Mouse (Mus musculus) intestine, embryonic 15.5 days (tissue): ENCODE data around the gene Gtf2f1. TPM values are rescaled to one million over a fixed set of nuclear protein-coding genes. Genes with fewer than 3 reads are reported as not detected.

Source experiments
- ATAC-seq: fragments of 200-750 bp; cut with Nextera tagmentation; 2 replicates; pipeline ENCODE4 v1.8.0; 2017; ENCODE audit warnings: moderate TSS enrichment, moderate library complexity
- H3K27ac ChIP-seq: fragments of 300-500 bp; sonication (generic); 2 replicates; pipeline ENCODE4 v1.5.1; 2015; ENCODE audit warnings: mild to moderate bottlenecking, inconsistent platforms
- H3K27me3 ChIP-seq: fragments of 300-500 bp; sonication (generic); replicated peaks from 2 replicates; pipeline ENCODE4 v1.6.1; 2015; ENCODE audit warnings: inconsistent platforms
- H3K36me3 ChIP-seq: fragments of 300-500 bp; sonication (generic); 2 replicates; pipeline ENCODE4 v1.6.1; 2015; ENCODE audit warnings: inconsistent platforms
- H3K4me1 ChIP-seq: fragments of 300-500 bp; sonication (generic); replicated peaks from 2 replicates; pipeline ENCODE4 v1.6.1; 2015; ENCODE audit warnings: inconsistent platforms
- H3K4me2 ChIP-seq: fragments of 300-500 bp; sonication (generic); replicated peaks from 2 replicates; pipeline ENCODE4 v1.6.1; 2015; ENCODE audit warnings: mild to moderate bottlenecking, inconsistent platforms
- H3K4me3 ChIP-seq: fragments of 300-500 bp; sonication (generic); replicated peaks from 2 replicates; pipeline ENCODE4 v1.5.1; 2015; ENCODE audit warnings: inconsistent platforms
- H3K9ac ChIP-seq: fragments of 300-500 bp; sonication (generic); 2 replicates; pipeline ENCODE4 v1.6.1; 2015; ENCODE audit warnings: inconsistent platforms
- H3K9me3 ChIP-seq: fragments of 300-500 bp; sonication (generic); 2 replicates; pipeline ENCODE4 v1.6.1; 2016; ENCODE audit warnings: inconsistent platforms
- WGBS: fragments of 180-500 bp; shearing (Covaris S2); methylation state at CpG from one replicate; pipeline ENCODE4 v1.1.7; 2015; 5-methylcytosine and 5-hydroxymethylcytosine counted together
- polyA plus RNA-seq: library from polyadenylated mRNA; unstranded; fragments of >200 nt; fragmentation: Nextera tagmentation; extraction: Ambion mirVana; gene quantifications from 2 replicates; pipeline ENCODE4 v1.2.1, GENCODE M21; 2015

The Gtf2f1 gene
- polyA plus RNA-seq, 1 experiment from 2014 or later: 60.0 TPM

DNA sequence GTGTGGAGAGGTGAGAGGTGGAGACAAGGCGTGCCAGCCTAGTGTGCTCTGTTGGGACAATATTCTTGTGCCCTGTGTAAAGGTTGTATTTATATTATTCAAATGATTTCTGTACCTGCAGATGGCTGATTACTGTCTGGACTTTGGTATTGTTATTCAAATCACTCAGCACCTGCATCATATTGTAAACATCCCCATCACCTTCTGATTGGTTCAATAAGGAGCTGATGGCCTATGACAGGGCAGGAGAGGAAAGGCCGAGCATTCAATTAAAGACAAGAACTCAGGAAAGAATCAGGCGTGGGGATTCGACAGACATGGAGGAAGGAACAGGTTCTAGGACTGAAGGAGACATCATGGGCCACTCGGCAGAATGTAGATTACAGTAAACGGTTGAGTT, 47.4 kb downstream of the Gtf2f1 start:
- no peaks in the 10 kb centered on the region for H3K27me3 ChIP-seq
- H3K36me3 ChIP-seq: no peaks in the 10 kb centered on the region
- no peak overlapping the region for H3K4me3 ChIP-seq
- H3K4me1 ChIP-seq: no peaks in the 10 kb centered on the region
- ATAC-seq: peak; percentile 41; the same call in 1 of the 2 replicates
- H3K27ac ChIP-seq: no peak overlapping the region
- no peak overlapping the region for H3K4me2 ChIP-seq
- no peak overlapping the region for H3K9ac ChIP-seq
- WGBS: 76% methylated on average over 6 of the region's 6 CpGs
- H3K9me3 ChIP-seq: no peaks in the 10 kb centered on the region

DNA sequence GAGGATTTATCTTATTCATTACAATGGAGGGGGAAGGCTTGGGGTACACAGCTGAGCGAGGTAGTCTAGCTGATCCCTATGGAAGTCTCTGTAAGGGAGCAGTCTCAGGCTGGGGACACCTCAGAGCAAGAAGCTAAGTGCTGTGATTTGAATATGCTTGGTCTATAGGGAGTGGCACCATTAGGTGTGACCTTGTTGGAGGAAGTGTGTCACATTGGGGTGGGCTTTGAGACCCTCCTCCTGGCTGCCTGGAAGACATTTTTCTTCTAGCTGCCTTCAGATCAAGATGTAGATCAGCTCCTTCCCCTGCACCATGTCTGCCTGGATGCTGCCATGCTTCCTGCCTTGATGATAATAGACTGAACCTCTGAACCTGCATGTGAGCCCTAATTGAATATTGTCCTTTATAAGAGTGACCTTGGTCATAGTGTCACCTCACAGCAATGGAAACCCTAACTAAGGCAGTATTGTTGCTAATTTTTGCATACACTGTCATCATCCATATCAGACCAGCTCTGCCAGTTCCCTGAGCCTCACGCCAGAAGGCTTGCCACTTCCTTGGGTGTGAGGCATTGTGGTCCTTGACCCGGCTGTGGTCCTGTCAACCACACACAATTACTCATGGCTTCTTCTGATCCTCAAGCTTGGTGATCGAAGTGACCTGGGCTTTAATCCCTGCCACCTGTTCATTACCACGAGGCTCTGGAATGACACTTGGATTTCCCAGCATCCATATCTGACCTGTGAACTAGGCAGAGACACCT, 48.3 kb downstream of the Gtf2f1 start:
- no peaks in the 10 kb centered on the region for H3K27me3 ChIP-seq
- no peak for ATAC-seq

GRCm38 (mm10) chr17:56961880-56962279, 49.2 kb downstream of the Gtf2f1 start:
- ATAC-seq: no peak
- H3K9ac ChIP-seq: no peak overlapping the region
- H3K36me3 ChIP-seq: no peaks in the 10 kb centered on the region
- peaks cover 4% of the 10 kb centered on the region; the same call in 1 of the 2 replicates for H3K4me1 ChIP-seq
- 91% methylated on average over 4 of the region's 4 CpGs for WGBS
- H3K9me3 ChIP-seq: no peaks in the 10 kb centered on the region
- H3K4me3 ChIP-seq: no peak overlapping the region
- H3K27ac ChIP-seq: no peak overlapping the region
- no peaks in the 10 kb centered on the region for H3K27me3 ChIP-seq
- H3K4me2 ChIP-seq: no peak overlapping the region

More for the DNA sequence above, 48.3 kb downstream of the Gtf2f1 start:
- peaks cover 4% of the 10 kb centered on the region; the same call in 1 of the 2 replicates for H3K4me1 ChIP-seq
- H3K4me2 ChIP-seq: no peak overlapping the region
- no peak overlapping the region for H3K4me3 ChIP-seq
- H3K9ac ChIP-seq: no peak overlapping the region
- H3K9me3 ChIP-seq: no peaks in the 10 kb centered on the region
- no peak overlapping the region for H3K27ac ChIP-seq
- 77% methylated on average over 5 of the region's 5 CpGs for WGBS
- no peaks in the 10 kb centered on the region for H3K36me3 ChIP-seq

DNA sequence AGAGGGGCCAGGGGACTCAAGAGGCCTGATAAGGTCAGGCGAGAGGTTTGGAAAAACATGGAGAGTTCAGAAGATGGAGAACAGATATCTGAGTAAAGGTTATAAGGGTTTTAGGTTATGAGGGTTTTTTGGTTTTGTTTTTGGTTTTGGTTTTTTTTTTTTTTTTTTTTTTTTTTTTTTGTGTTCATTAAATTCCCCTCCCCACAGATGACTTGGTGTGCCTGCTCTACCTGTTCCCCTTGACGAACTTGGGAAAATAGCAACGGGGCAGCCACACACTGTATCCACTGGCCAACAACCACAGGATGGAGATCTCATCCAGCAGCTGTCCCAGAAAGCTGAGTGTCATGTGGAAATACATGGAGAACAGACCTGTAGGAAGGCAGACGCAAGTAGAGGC, 52.4 kb downstream of the Gtf2f1 start:
- no peak overlapping the region for H3K4me2 ChIP-seq
- peaks cover 4% of the 10 kb centered on the region; the same call in 1 of the 2 replicates for H3K4me1 ChIP-seq
- no peak overlapping the region for H3K4me3 ChIP-seq
- ATAC-seq: no peak
- no peak overlapping the region for H3K27ac ChIP-seq
- no peak overlapping the region for H3K9ac ChIP-seq
- no peaks in the 10 kb centered on the region for H3K9me3 ChIP-seq
- no peaks in the 10 kb centered on the region for H3K36me3 ChIP-seq
- WGBS: 82% methylated on average over 4 of the region's 4 CpGs
- H3K27me3 ChIP-seq: no peaks in the 10 kb centered on the region

DNA sequence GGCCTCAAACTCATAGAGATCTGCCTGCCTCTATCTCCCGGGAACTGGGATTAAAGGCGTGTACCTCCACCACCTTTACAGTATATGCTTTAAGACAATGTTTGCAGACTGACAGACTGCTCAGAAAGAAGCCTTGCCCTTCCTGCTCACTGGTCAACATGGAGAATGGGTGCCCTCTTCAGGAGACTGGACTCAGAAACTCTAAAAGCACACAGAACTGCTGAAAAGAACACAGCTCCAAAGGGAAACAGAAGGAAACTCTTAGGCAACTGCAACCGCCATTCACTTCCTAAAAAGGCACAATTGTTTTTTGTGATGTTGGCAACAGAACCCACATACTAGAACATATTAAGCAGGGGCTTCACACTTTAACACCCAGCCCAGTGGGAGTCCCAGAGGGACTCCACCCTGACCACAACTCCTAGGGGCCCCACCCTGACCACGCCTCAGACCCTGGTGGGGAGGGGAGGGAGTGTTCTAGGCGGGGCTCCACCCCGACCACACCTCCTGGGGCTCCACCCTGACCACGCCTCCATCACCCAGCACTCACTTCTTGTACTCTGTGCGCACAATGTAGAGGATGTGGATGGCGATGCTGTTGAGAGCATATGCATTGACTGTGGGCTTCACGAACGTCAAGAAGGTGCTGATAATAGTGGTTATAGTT, 53.2 kb downstream of the Gtf2f1 start:
- H3K27me3 ChIP-seq: no peaks in the 10 kb centered on the region
- no peaks in the 10 kb centered on the region for H3K9me3 ChIP-seq
- no peak overlapping the region for H3K4me3 ChIP-seq
- no peak overlapping the region for H3K9ac ChIP-seq
- no peak overlapping the region for H3K27ac ChIP-seq
- WGBS: 26% methylated on average over 11 of the region's 11 CpGs
- H3K4me1 ChIP-seq: peaks cover 4% of the 10 kb centered on the region; the same call in 1 of the 2 replicates
- no peaks in the 10 kb centered on the region for H3K36me3 ChIP-seq
- no peak overlapping the region; the same call in 1 of the 2 replicates for H3K4me2 ChIP-seq
- peak; percentile 90 for ATAC-seq

DNA sequence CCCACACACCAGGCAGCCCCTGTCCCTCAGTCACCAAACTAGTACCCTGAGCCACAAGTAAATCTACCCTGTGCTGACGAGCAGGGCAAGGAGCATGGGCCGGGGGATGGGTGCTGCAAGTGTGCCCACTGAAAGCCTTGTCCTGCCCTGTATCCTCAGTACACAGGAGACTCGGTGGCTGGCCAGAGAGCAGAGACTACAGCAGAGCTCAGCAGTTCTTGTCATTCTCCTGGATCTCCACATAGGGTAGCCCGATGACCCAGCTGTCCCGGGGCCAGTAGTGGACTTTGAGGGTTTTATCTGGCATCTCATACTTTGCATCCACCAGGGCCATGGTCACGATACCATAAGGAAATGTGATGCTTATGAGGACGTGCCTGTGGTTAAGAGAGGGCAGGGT, 56.2 kb downstream of the Gtf2f1 start:
- WGBS: 84% methylated on average over 7 of the region's 7 CpGs
- H3K27ac ChIP-seq: no peak overlapping the region
- no peaks in the 10 kb centered on the region for H3K9me3 ChIP-seq
- H3K36me3 ChIP-seq: no peaks in the 10 kb centered on the region
- H3K4me3 ChIP-seq: no peak overlapping the region
- H3K27me3 ChIP-seq: no peaks in the 10 kb centered on the region
- no peak for ATAC-seq
- no peak overlapping the region for H3K4me2 ChIP-seq
- H3K4me1 ChIP-seq: peaks cover 4% of the 10 kb centered on the region; the same call in 1 of the 2 replicates
- no peak overlapping the region for H3K9ac ChIP-seq

Other genes starting within 250 kb of the Gtf2f1 start
- 38.7 and 42.8 TPM in 2 replicates for gene Dus3l, start 246.5 kb downstream of the Gtf2f1 start, polyA plus RNA-seq
- gene Prr22, start 241.0 kb downstream of the Gtf2f1 start, polyA plus RNA-seq: 1.2 and 1.6 TPM in 2 replicates
- gene Rfx2, start 180.3 kb downstream of the Gtf2f1 start, polyA plus RNA-seq: 3.1 and 4.4 TPM in 2 replicates
- gene Acsbg2, start 136.8 kb downstream of the Gtf2f1 start, polyA plus RNA-seq: not detected in 2 replicates
- gene 1700061G19Rik, start 135.8 kb downstream of the Gtf2f1 start, polyA plus RNA-seq: 0.15 and 0.19 TPM in 2 replicates
- 39.9 and 40.2 TPM in 2 replicates for gene Mllt1, start 75.9 kb downstream of the Gtf2f1 start, polyA plus RNA-seq
- gene Acer1, start 29.2 kb downstream of the Gtf2f1 start, polyA plus RNA-seq: 0.46 and 1.00 TPM in 2 replicates
- gene Clpp, start 21.0 kb downstream of the Gtf2f1 start, polyA plus RNA-seq: 149 and 166 TPM in 2 replicates
- 41.1 and 42.4 TPM in 2 replicates for gene Alkbh7, start 13.9 kb downstream of the Gtf2f1 start, polyA plus RNA-seq
- 0.45 TPM in 1 of 2 replicates, not detected in the other for gene Pspn, start 11.3 kb downstream of the Gtf2f1 start, polyA plus RNA-seq
- 0.24 and 0.42 TPM in 2 replicates for gene Gm17949, start 181 bp upstream of the Gtf2f1 start, polyA plus RNA-seq
- 37.5 and 38.9 TPM in 2 replicates for gene Khsrp, start 20.2 kb upstream of the Gtf2f1 start, polyA plus RNA-seq
- not detected in 2 replicates for gene Slc25a41, start 30.4 kb upstream of the Gtf2f1 start, polyA plus RNA-seq
- gene Crb3, start 47.8 kb upstream of the Gtf2f1 start, polyA plus RNA-seq: 90.2 and 91.6 TPM in 2 replicates
- 7.8 and 8.8 TPM in 2 replicates for gene Slc25a23, start 48.6 kb upstream of the Gtf2f1 start, polyA plus RNA-seq
- gene Dennd1c, start 67.2 kb upstream of the Gtf2f1 start, polyA plus RNA-seq: 6.5 and 6.7 TPM in 2 replicates
- 24.2 and 27.1 TPM in 2 replicates for gene Tubb4a, start 76.5 kb upstream of the Gtf2f1 start, polyA plus RNA-seq
- gene Tnfsf9, start 94.0 kb upstream of the Gtf2f1 start, polyA plus RNA-seq: 8.3 and 8.9 TPM in 2 replicates
- gene Cd70, start 138.5 kb upstream of the Gtf2f1 start, polyA plus RNA-seq: 0.23 TPM in 1 of 2 replicates, not detected in the other
- 0.23 and 0.29 TPM in 2 replicates for gene Tnfsf14, start 182.9 kb upstream of the Gtf2f1 start, polyA plus RNA-seq
- 4.3 and 7.7 TPM in 2 replicates for gene C3, start 216.8 kb upstream of the Gtf2f1 start, polyA plus RNA-seq
- 32.6 and 34.7 TPM in 2 replicates for gene Gpr108, start 237.2 kb upstream of the Gtf2f1 start, polyA plus RNA-seq
- gene Trip10, start 238.2 kb upstream of the Gtf2f1 start, polyA plus RNA-seq: 45.2 and 46.1 TPM in 2 replicates